Mouse (Mus musculus) CH12.LX (cell line): ENCODE results near the gene Ccdc78.

ENCODE experiments used
- CHD1 ChIP-seq: IDR thresholded peaks from 2 replicates; pipeline ENCODE4 v1.6.1; 2012; ENCODE audit warnings: low read depth, low read length, improper control_type of control experiment, inconsistent platforms
- CTCF ChIP-seq, 2 experiments: IDR thresholded peaks in 1 of 2; conservative IDR thresholded peaks in 1 of 2; 2 replicates each; pipeline ENCODE4 v1.5.1; 2011 to 2012; ENCODE audit warnings: low read depth in 2 of 2, low read length in 2 of 2, improper control_type of control experiment in 1 of 2, inconsistent platforms in 1 of 2, mild to moderate bottlenecking in 1 of 2, moderate library complexity in 1 of 2
- EP300 ChIP-seq: IDR thresholded peaks from 2 replicates; pipeline ENCODE4 v1.6.1; 2011; ENCODE audit warnings: low read length, improper control_type of control experiment
- IRF4 ChIP-seq: IDR thresholded peaks from 2 replicates; pipeline ENCODE4 v1.6.1; 2014; ENCODE audit warnings: low read depth, mild to moderate bottlenecking, inconsistent platforms, low read length, improper control_type of control experiment
- MEF2A ChIP-seq: IDR thresholded peaks from 2 replicates; pipeline ENCODE4 v1.6.1; 2014; ENCODE audit warnings: low read depth, mild to moderate bottlenecking, inconsistent platforms, low read length, improper control_type of control experiment, borderline replicate concordance
- POLR2A ChIP-seq: IDR thresholded peaks from 2 replicates; pipeline ENCODE4 v1.6.1; 2011; ENCODE audit warnings: low read depth, mild to moderate bottlenecking, improper control_type of control experiment, low read length
- RAD21 ChIP-seq: IDR thresholded peaks from 2 replicates; pipeline ENCODE4 v1.6.1; 2011; ENCODE audit warnings: low read depth, mild to moderate bottlenecking, low read length, improper control_type of control experiment, moderate library complexity
- RCOR1 ChIP-seq: conservative IDR thresholded peaks from 2 replicates; pipeline ENCODE4 v1.6.1; 2012; ENCODE audit warnings: low read depth, mild to moderate bottlenecking, inconsistent platforms, low read length, improper control_type of control experiment

DNA sequence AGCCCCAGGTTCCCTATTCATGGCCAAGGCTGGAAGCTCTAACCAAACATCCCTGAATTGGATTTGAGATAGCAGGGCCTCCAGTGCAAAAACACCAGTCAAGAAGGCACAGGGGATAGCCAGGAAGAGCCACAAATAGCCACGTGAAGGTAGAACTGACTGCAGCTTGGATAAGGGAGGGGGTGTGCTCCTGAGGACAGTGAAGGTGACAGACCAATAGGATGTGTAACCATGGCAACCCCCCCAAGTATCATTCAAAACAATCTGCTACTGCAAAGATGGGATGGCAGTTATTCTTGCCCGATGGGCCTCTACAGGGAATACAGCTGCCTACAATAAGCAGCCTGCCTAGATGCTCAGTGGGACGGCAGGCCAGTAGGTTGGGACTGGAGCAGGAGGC lies 51.2 kb downstream of the Ccdc78 start:
- TF ChIP-seq CTCF (conservative IDR thresholded peaks at IDR 0.05 in 1 of 2, IDR thresholded peaks at IDR 0.05 in 1 of 2; ENCODE audit: low read depth in 2 of 2, low read length in 2 of 2), result no peak
- TF ChIP-seq RCOR1, result no peak
- TF ChIP-seq POLR2A, result no peak
- TF ChIP-seq RAD21, result no peak
- TF ChIP-seq CHD1, result no peak
- no peak for TF ChIP-seq IRF4
- TF ChIP-seq MEF2A, result no peak
- TF ChIP-seq EP300, result no peak
